Mouse (Mus musculus): ENCODE measurements around the gene Pld1. TPM values are rescaled to one million over a fixed set of nuclear protein-coding genes. Genes with fewer than 3 reads are reported as not detected.

Gene Pld1
- polyA plus RNA-seq, 1 experiment, result 14.9 TPM

GRCm38 (mm10) chr3:28165598-28165997 lies 227.1 kb downstream of the Pld1 start:
- no peaks in the 10 kb centered on the region for H3K27me3 ChIP-seq (ENCODE audit: control insufficient read depth, insufficient read depth, low read length)
- no peak for TF ChIP-seq POLR2A (IDR thresholded peaks at IDR 0.05; ENCODE audit: low read depth, low read length)
- TF ChIP-seq CTCF (IDR thresholded peaks at IDR 0.05; ENCODE audit: extremely low read depth, insufficient read length, insufficient replicate concordance, low read depth, low read length), result no peak
- WGBS, result 0% methylated on average over 1 of the region's 1 CpGs

GRCm38 (mm10) chr3:28167796-28168505 lies 229.5 kb downstream of the Pld1 start:
- H3K4me3 ChIP-seq (ENCODE audit: low read depth, low read length), result no peak overlapping the region
- 83% methylated on average over 6 of the region's 6 CpGs for WGBS
- H3K4me1 ChIP-seq (ENCODE audit: control insufficient read depth, insufficient read depth, insufficient read length, low read length), result peaks cover 5% of the 10 kb centered on the region; the same call in 1 of the 2 replicates
- H3K36me3 ChIP-seq (ENCODE audit: control insufficient read depth, insufficient read depth, low read length), result no peaks in the 10 kb centered on the region
- H3K27ac ChIP-seq (ENCODE audit: insufficient read depth, low read depth, low read length), result no peak overlapping the region
- no peak for TF ChIP-seq CTCF (IDR thresholded peaks at IDR 0.05; ENCODE audit: extremely low read depth, insufficient read length, insufficient replicate concordance, low read depth, low read length)
- TF ChIP-seq POLR2A (IDR thresholded peaks at IDR 0.05; ENCODE audit: low read depth, low read length), result no peak
- H3K27me3 ChIP-seq (ENCODE audit: control insufficient read depth, insufficient read depth, low read length), result no peaks in the 10 kb centered on the region

More at GRCm38 (mm10) chr3:28165598-28165997, 227.1 kb downstream of the Pld1 start:
- no peak overlapping the region for H3K27ac ChIP-seq (ENCODE audit: insufficient read depth, low read depth, low read length)
- no peaks in the 10 kb centered on the region for H3K36me3 ChIP-seq (ENCODE audit: control insufficient read depth, insufficient read depth, low read length)
- H3K4me1 ChIP-seq (ENCODE audit: control insufficient read depth, insufficient read depth, insufficient read length, low read length), result no peaks in the 10 kb centered on the region
- H3K4me3 ChIP-seq (ENCODE audit: low read depth, low read length), result no peak overlapping the region

- H3K27me3 ChIP-seq (ENCODE audit: control insufficient read depth, insufficient read depth, low read length), result no peaks in the 10 kb centered on the region
- TF ChIP-seq CTCF (IDR thresholded peaks at IDR 0.05; ENCODE audit: extremely low read depth, insufficient read length, insufficient replicate concordance, low read depth, low read length), result peak; percentile 30; the same call in 1 of the 2 replicates
- TF ChIP-seq POLR2A (IDR thresholded peaks at IDR 0.05; ENCODE audit: low read depth, low read length), result no peak
- H3K36me3 ChIP-seq (ENCODE audit: control insufficient read depth, insufficient read depth, low read length), result no peaks in the 10 kb centered on the region
- H3K4me3 ChIP-seq (ENCODE audit: low read depth, low read length), result no peak overlapping the region
- H3K27ac ChIP-seq (ENCODE audit: insufficient read depth, low read depth, low read length), result no peak overlapping the region
- H3K4me1 ChIP-seq (ENCODE audit: control insufficient read depth, insufficient read depth, insufficient read length, low read length), result peaks cover 5% of the 10 kb centered on the region; the same call in 1 of the 2 replicates
- 37% methylated on average over 17 of the region's 17 CpGs for WGBS
These were observed 232.6 kb downstream of the Pld1 start for GRCm38 (mm10) chr3:28170911-28171618.

- Histone ChIP-seq H3K36me3 (ENCODE audit: control insufficient read depth, insufficient read depth, low read length) (no peaks in the 10 kb centered on the region), H3K4me3 (ENCODE audit: low read depth, low read length) (no peak overlapping the region), H3K27me3 (ENCODE audit: control insufficient read depth, insufficient read depth, low read length) (no peaks in the 10 kb centered on the region), H3K27ac (ENCODE audit: insufficient read depth, low read depth, low read length) (no peak overlapping the region), H3K4me1 (ENCODE audit: control insufficient read depth, insufficient read depth, insufficient read length, low read length) (peaks cover 7% of the 10 kb centered on the region; the same call in 1 of the 2 replicates)
- 71% methylated on average over 21 of the region's 21 CpGs for WGBS
- TF ChIP-seq POLR2A (IDR thresholded peaks at IDR 0.05; ENCODE audit: low read depth, low read length) (no peak), CTCF (IDR thresholded peaks at IDR 0.05; ENCODE audit: extremely low read depth, insufficient read length, insufficient replicate concordance, low read depth, low read length) (no peak)
These were observed 237.8 kb downstream of the Pld1 start for GRCm38 (mm10) chr3:28175997-28176967.

GRCm38 (mm10) chr3:28178333-28178732 lies 239.8 kb downstream of the Pld1 start:
- Histone ChIP-seq H3K27ac (ENCODE audit: insufficient read depth, low read depth, low read length) (no peak overlapping the region), H3K27me3 (ENCODE audit: control insufficient read depth, insufficient read depth, low read length) (no peaks in the 10 kb centered on the region), H3K4me3 (ENCODE audit: low read depth, low read length) (no peak overlapping the region), H3K4me1 (ENCODE audit: control insufficient read depth, insufficient read depth, insufficient read length, low read length) (peaks cover 2% of the 10 kb centered on the region; the same call in 1 of the 2 replicates), H3K36me3 (ENCODE audit: control insufficient read depth, insufficient read depth, low read length) (no peaks in the 10 kb centered on the region)
- TF ChIP-seq POLR2A (IDR thresholded peaks at IDR 0.05; ENCODE audit: low read depth, low read length) (no peak), CTCF (IDR thresholded peaks at IDR 0.05; ENCODE audit: extremely low read depth, insufficient read length, insufficient replicate concordance, low read depth, low read length) (no peak)
- WGBS, result 40% methylated on average over 6 of the region's 6 CpGs

Other genes with a start within 250 kb of the Pld1 start
- 5.8 and 6.2 TPM in 2 replicates for gene Fndc3b, start 227.4 kb upstream of the Pld1 start, polyA plus RNA-seq (2012; rRNA removed)
- gene Tmem212, start 42.3 kb upstream of the Pld1 start, polyA plus RNA-seq (2012; rRNA removed), result not detected in 2 replicates

Data from small intestine, adult 2 months (tissue).